Mouse (Mus musculus) liver, adult 2 months (tissue): Measurements from ENCODE around the gene Gcc2.

ENCODE experiments used
- CTCF ChIP-seq: fragments of 200-500 bp; IDR thresholded peaks from 2 replicates; pipeline ENCODE4 v1.5.1; 2011; ENCODE audit warnings: low read depth, low read length, control low read depth
- POLR2A ChIP-seq: fragments of 200-500 bp; IDR thresholded peaks from 2 replicates; pipeline ENCODE4 v1.6.1; 2011; ENCODE audit warnings: low read length, control low read depth; ENCODE audit not compliant: insufficient read depth; ENCODE audit errors: extremely low read depth

DNA sequence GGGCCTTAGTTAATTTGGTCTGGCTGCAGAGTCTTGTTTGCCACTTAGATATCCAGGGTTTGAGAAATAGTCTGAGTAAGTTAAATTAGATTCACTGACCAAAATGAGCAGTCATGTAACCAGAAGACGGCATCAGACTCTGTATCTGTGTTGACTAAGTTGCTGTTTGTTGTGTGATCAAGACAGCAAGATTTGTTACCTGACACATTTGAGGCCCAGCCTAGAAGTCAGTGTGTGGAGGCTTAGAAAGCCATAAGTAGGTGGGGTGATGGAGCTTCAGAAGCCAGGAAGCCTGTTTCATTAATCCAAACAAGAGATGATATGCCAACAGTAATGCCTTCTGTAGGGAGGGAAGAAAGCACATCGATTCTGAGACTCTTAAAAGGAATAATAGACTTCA lies 86.9 kb downstream of the Gcc2 start:
- no peak for TF ChIP-seq POLR2A
- TF ChIP-seq CTCF: no peak
